Mouse (Mus musculus) liver, adult 10 weeks (tissue): ENCODE results near the gene Srsx. TPM values are rescaled to one million over a fixed set of nuclear protein-coding genes. Genes with fewer than 3 reads are reported as not detected.

ENCODE experiments used
- polyA plus RNA-seq: library from polyadenylated mRNA; stranded (reverse); fragments of 350-450 nt; fragmentation: Illumina TruSeq; extraction: RNeasy Lipid Tissue Mini Kit (QIAGEN cat#74804); gene quantifications from one replicate; pipeline ENCODE4 v1.2.3, GENCODE M21; 2014; ENCODE audit warnings: low read depth, low replicate concordance

The Srsx gene
- not detected for polyA plus RNA-seq

DNA sequence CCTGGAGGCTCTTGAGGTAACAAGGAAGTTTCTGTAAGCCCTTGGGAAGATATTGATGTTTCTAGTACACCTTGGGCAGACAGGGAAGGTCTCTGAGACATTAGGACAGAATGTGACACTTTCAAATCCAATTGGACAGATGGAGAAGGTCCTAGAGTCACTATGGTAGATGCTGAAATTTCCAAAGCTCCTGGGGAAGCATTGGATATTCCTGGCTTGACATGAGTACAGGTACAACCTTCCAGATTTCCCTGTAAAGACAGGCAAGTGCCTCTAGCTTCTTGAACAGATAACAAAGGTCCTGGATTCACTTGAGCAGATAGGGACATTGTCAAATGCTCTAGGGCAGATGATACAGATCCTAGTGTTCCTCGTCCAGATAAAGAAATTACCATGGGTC is at the start of gene Srsx:
Gene Srsx, minus strand, starts transcription at position 101 of the 400 bp plus-strand sequence.

GRCm38 (mm10) chrX:123246807-123247206 is 24.5 kb upstream of the Srsx start, which contains the start of gene Gm17577:
Gm17577 (minus strand) TSS chrX:123246907.

Other genes with a start within 250 kb of the Srsx start
- not detected for gene Gm17521, start 192.8 kb downstream of the Srsx start, polyA plus RNA-seq
- 3.5 TPM for gene Cldn34c1, start 119.0 kb downstream of the Srsx start, polyA plus RNA-seq
- gene Gm17577, start 24.4 kb upstream of the Srsx start, polyA plus RNA-seq: not detected